Mouse (Mus musculus) bone marrow, adult 2 months (tissue): Measurements from ENCODE around the gene Tsen15.

Source experiments
- CTCF ChIP-seq: fragments of 200-500 bp; IDR thresholded peaks from 2 replicates; pipeline ENCODE4 v1.5.1; 2011; ENCODE audit warnings: low read length, control low read depth; ENCODE audit not compliant: control insufficient read depth, insufficient read depth
- POLR2A ChIP-seq: fragments of 200-500 bp; IDR thresholded peaks from 2 replicates; pipeline ENCODE4 v1.6.1; 2011; ENCODE audit warnings: low read depth, mild to moderate bottlenecking, control low read depth, low read length, borderline replicate concordance; ENCODE audit not compliant: control insufficient read depth

- TF ChIP-seq POLR2A = no peak
- peak; percentile 61 for TF ChIP-seq CTCF
Measured at GRCm38 (mm10) chr1:152369139-152369538, 17.3 kb downstream of the Tsen15 start.
